Mouse (Mus musculus) thymus, adult 2 months (tissue): ENCODE results near the gene Mbnl3.

ENCODE experiments used
- CTCF ChIP-seq: fragments of 200-500 bp; IDR thresholded peaks from 2 replicates; pipeline ENCODE4 v1.5.1; 2012; ENCODE audit warnings: mild to moderate bottlenecking, control low read depth, low read length, moderate library complexity, borderline replicate concordance; ENCODE audit not compliant: control insufficient read depth, poor library complexity, insufficient read depth; ENCODE audit errors: extremely low read depth
- POLR2A ChIP-seq: fragments of 200-500 bp; IDR thresholded peaks from 2 replicates; pipeline ENCODE4 v1.6.1; 2012; ENCODE audit warnings: mild to moderate bottlenecking, low read length, control low read depth, moderate library complexity; ENCODE audit not compliant: control insufficient read depth, poor library complexity, insufficient read depth; ENCODE audit errors: extremely low read depth

DNA sequence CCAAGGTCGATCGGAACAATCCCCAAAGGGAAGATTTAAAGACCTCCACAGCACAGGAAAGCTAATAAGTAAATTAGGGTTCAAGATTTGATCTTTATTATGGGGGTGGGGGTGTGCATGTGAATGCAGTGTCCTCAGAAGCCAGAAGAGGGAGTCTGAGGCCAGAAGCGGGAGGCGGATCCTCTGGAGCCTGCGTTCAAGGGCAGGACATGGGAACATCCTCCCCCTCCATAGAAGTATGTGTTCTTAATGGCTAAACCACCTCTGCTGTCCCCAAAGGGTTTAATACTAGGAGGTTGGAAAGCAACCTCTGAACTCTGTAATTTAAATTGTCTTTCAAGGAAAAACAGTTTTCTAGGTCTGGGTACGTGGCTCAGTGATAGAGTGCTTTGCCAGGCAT, 34.9 kb downstream of the Mbnl3 start:
- TF ChIP-seq CTCF (no peak), POLR2A (no peak)
